Mouse (Mus musculus): ENCODE results near the gene Jup. TPM values are rescaled to one million over a fixed set of nuclear protein-coding genes. Genes with fewer than 3 reads are reported as not detected.

Gene Jup
- polyA plus RNA-seq, 1 experiment: 15.0 TPM

- H3K4me1 ChIP-seq (ENCODE audit: control insufficient read depth, insufficient read depth, low read length): peaks cover 14% of the 10 kb centered on the region
- TF ChIP-seq POLR2A (IDR thresholded peaks at IDR 0.05; ENCODE audit: borderline replicate concordance, low read depth, low read length) (no peak), CTCF (IDR thresholded peaks at IDR 0.05; ENCODE audit: low read depth, low read length) (no peak)
- no peak overlapping the region for H3K27ac ChIP-seq (ENCODE audit: insufficient read depth, low read depth, low read length)
- no peak overlapping the region for H3K4me3 ChIP-seq (ENCODE audit: insufficient read depth, low read length)
These were observed 18.3 kb downstream of the Jup start for GRCm38 (mm10) chr11:100379311-100379710.

GRCm38 (mm10) chr11:100378446-100378845 is 19.1 kb downstream of the Jup start:
- TF ChIP-seq CTCF (IDR thresholded peaks at IDR 0.05; ENCODE audit: low read depth, low read length) (no peak), POLR2A (IDR thresholded peaks at IDR 0.05; ENCODE audit: borderline replicate concordance, low read depth, low read length) (no peak)
- Histone ChIP-seq H3K27ac (ENCODE audit: insufficient read depth, low read depth, low read length) (no peak overlapping the region; the same call in 1 of the 2 replicates), H3K4me1 (ENCODE audit: control insufficient read depth, insufficient read depth, low read length) (peaks cover 14% of the 10 kb centered on the region), H3K4me3 (ENCODE audit: insufficient read depth, low read length) (no peak overlapping the region)

- Histone ChIP-seq H3K4me1 (ENCODE audit: control insufficient read depth, insufficient read depth, low read length) (peaks cover 14% of the 10 kb centered on the region), H3K4me3 (ENCODE audit: insufficient read depth, low read length) (no peak overlapping the region), H3K27ac (ENCODE audit: insufficient read depth, low read depth, low read length) (no peak overlapping the region)
- TF ChIP-seq POLR2A (IDR thresholded peaks at IDR 0.05; ENCODE audit: borderline replicate concordance, low read depth, low read length) (no peak), CTCF (IDR thresholded peaks at IDR 0.05; ENCODE audit: low read depth, low read length) (no peak)
These were observed 19.6 kb downstream of the Jup start for GRCm38 (mm10) chr11:100377989-100378388.

GRCm38 (mm10) chr11:100376746-100377389 is 20.7 kb downstream of the Jup start:
- H3K4me1 ChIP-seq (ENCODE audit: control insufficient read depth, insufficient read depth, low read length): peaks cover 14% of the 10 kb centered on the region
- no peak overlapping the region for H3K27ac ChIP-seq (ENCODE audit: insufficient read depth, low read depth, low read length)
- no peak overlapping the region for H3K4me3 ChIP-seq (ENCODE audit: insufficient read depth, low read length)
- TF ChIP-seq POLR2A (IDR thresholded peaks at IDR 0.05; ENCODE audit: borderline replicate concordance, low read depth, low read length): no peak
- TF ChIP-seq CTCF (IDR thresholded peaks at IDR 0.05; ENCODE audit: low read depth, low read length): no peak

- TF ChIP-seq CTCF (IDR thresholded peaks at IDR 0.05; ENCODE audit: low read depth, low read length): no peak
- TF ChIP-seq POLR2A (IDR thresholded peaks at IDR 0.05; ENCODE audit: borderline replicate concordance, low read depth, low read length): no peak
- H3K27ac ChIP-seq (ENCODE audit: insufficient read depth, low read depth, low read length): no peak overlapping the region
These were observed 21.6 kb downstream of the Jup start for GRCm38 (mm10) chr11:100376005-100376404.

GRCm38 (mm10) chr11:100375127-100375526 is 22.4 kb downstream of the Jup start:
- no peak for TF ChIP-seq CTCF (IDR thresholded peaks at IDR 0.05; ENCODE audit: low read depth, low read length)
- no peak for TF ChIP-seq POLR2A (IDR thresholded peaks at IDR 0.05; ENCODE audit: borderline replicate concordance, low read depth, low read length)
- H3K4me3 ChIP-seq (ENCODE audit: insufficient read depth, low read length): no peak overlapping the region
- H3K27ac ChIP-seq (ENCODE audit: insufficient read depth, low read depth, low read length): no peak overlapping the region
- H3K4me1 ChIP-seq (ENCODE audit: control insufficient read depth, insufficient read depth, low read length): peaks cover 16% of the 10 kb centered on the region

More at GRCm38 (mm10) chr11:100376005-100376404, 21.6 kb downstream of the Jup start:
- H3K4me1 ChIP-seq (ENCODE audit: control insufficient read depth, insufficient read depth, low read length): peaks cover 14% of the 10 kb centered on the region
- no peak overlapping the region for H3K4me3 ChIP-seq (ENCODE audit: insufficient read depth, low read length)

- TF ChIP-seq CTCF (IDR thresholded peaks at IDR 0.05; ENCODE audit: low read depth, low read length) (no peak), POLR2A (IDR thresholded peaks at IDR 0.05; ENCODE audit: borderline replicate concordance, low read depth, low read length) (no peak)
- Histone ChIP-seq H3K4me1 (ENCODE audit: control insufficient read depth, insufficient read depth, low read length) (peaks cover 13% of the 10 kb centered on the region), H3K4me3 (ENCODE audit: insufficient read depth, low read length) (no peak overlapping the region), H3K27ac (ENCODE audit: insufficient read depth, low read depth, low read length) (no peak overlapping the region)
These were observed 25.5 kb downstream of the Jup start for GRCm38 (mm10) chr11:100371981-100372558.

- Histone ChIP-seq H3K4me1 (ENCODE audit: control insufficient read depth, insufficient read depth, low read length) (peaks cover 13% of the 10 kb centered on the region), H3K27ac (ENCODE audit: insufficient read depth, low read depth, low read length) (no peak overlapping the region), H3K4me3 (ENCODE audit: insufficient read depth, low read length) (no peak overlapping the region)
- TF ChIP-seq POLR2A (IDR thresholded peaks at IDR 0.05; ENCODE audit: borderline replicate concordance, low read depth, low read length) (no peak), CTCF (IDR thresholded peaks at IDR 0.05; ENCODE audit: low read depth, low read length) (no peak)
These were observed 27.7 kb downstream of the Jup start for GRCm38 (mm10) chr11:100369822-100370221.

- TF ChIP-seq CTCF (IDR thresholded peaks at IDR 0.05; ENCODE audit: low read depth, low read length) (no peak), POLR2A (IDR thresholded peaks at IDR 0.05; ENCODE audit: borderline replicate concordance, low read depth, low read length) (no peak)
- Histone ChIP-seq H3K27ac (ENCODE audit: insufficient read depth, low read depth, low read length) (no peak overlapping the region), H3K4me1 (ENCODE audit: control insufficient read depth, insufficient read depth, low read length) (peaks cover 13% of the 10 kb centered on the region), H3K4me3 (ENCODE audit: insufficient read depth, low read length) (no peak overlapping the region)
These were observed 28.4 kb downstream of the Jup start for GRCm38 (mm10) chr11:100369145-100369544.

- TF ChIP-seq CTCF (IDR thresholded peaks at IDR 0.05; ENCODE audit: low read depth, low read length) (peak; percentile 48), POLR2A (IDR thresholded peaks at IDR 0.05; ENCODE audit: borderline replicate concordance, low read depth, low read length) (no peak)
- no peak overlapping the region for H3K27ac ChIP-seq (ENCODE audit: insufficient read depth, low read depth, low read length)
- H3K4me3 ChIP-seq (ENCODE audit: insufficient read depth, low read length): no peak overlapping the region
- H3K4me1 ChIP-seq (ENCODE audit: control insufficient read depth, insufficient read depth, low read length): no peaks in the 10 kb centered on the region
These were observed 34.5 kb downstream of the Jup start for GRCm38 (mm10) chr11:100362979-100363562.
